Mouse (Mus musculus) forelimb bud, embryonic 11.5 days (tissue): ENCODE data around the gene Rnf214.
"Not testable (repeated sequence)": the region's sequence is repeated elsewhere in the genome, so short reads cannot be mapped to it uniquely, and the experiment has no call there.

Experiments used
- DNase-seq: peaks from one replicate; pipeline ENCODE4 v3.0.0-alpha.2; 2012; ENCODE audit warnings: low read depth, low spot score

Rnf214 gene

DNA sequence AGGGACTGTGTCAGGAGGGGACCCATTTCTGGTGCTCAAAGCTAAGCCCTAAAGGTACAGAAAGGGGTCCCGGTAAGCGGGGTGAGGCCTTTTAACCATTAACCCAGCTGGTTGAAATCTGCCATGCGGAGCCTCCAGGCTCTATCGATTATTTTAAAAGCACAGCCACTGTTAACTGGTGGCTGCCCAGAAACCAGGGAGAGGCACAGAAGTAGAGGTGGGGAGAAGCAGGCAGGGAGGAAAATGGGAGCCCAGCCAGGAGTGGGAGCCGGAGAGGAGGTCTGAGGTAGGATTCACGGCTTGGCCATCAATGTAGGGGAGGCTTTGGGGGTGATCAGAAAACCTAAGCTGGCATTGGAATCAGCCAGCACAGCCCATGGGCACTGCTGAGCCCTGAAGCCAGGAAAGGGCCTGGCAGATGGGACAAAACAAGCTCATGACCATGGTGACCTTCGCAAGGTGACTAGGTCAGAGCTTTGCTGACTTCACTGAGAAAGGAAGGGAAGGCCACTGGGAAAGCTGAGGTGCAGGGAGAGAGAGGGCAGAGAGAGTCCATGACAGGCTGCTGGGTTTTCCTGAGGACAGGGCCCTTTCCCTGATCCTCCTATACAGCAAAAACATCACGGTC is 56.1 kb downstream of the Rnf214 start:
- no peak for DNase-seq

DNA sequence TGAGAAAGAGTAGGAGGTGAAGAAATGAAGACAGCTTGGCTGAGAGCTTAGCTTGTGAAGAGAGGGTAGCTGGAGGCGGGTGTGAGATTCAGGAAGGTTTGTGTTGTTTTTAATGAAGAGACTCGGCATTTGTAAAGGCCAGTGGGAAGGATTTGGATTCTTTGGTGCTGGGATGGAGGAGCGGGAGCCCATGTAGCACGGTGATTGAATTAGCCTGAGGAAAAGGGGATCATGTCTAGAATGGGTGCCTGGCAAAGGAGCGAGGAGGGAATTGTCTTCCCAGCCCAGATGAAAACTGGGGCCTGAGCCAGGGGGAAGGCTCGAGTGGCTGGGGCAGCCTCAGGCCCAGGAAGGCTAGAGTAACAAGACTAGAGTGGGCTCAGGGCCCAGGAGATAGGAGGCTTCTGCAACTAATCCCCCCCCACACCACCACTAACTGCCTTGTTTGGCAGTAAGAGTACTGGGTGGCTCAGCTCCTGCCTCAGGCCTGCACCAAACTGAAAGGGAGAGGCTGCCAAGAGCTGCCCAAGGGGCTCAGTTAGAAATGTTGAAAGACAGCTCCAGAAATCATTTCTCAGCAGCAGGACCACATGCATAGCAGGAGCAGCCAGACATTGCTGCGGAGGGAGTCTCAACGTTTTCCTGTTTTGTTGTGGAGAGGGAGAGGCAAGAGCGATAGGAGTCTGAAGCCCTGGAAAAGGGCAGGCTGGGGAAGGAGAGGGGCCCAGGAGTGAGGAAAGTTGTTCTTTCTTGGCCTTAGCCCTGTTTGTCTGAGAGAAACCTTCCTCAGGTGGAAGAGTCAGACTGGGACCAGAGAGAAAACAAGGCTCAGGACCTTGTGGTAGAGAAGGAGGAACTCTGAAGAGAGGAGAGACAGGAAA is 56.9 kb downstream of the Rnf214 start:
- DNase-seq: no peak

DNA sequence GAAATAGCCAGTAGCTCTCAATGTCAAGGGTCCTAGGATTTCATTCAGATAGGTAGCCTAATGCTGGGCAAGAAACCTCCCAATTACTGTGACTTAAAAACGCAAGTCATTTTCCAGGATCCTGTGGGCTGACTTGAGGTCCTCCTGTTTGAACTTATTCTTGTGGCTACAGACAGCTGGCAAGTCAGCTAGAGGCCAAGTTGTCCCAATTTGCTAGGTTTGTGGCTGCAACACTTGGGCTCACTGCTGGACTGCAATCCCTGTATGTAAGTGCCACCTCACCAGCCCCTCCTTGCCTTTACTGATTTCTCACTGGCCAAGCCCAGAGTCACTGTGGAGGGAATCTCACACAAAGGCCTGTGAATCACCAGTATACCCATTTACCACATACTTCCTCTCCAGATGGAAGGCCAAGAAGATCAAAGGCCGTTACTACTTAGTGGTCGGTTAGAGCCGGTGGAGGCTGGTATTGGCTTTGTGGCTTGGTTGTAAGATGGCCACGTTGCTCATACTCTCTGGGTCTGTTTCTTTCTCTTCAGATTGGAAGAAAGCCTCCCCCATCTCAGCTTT is 59.7 kb downstream of the Rnf214 start:
- no peak for DNase-seq

DNA sequence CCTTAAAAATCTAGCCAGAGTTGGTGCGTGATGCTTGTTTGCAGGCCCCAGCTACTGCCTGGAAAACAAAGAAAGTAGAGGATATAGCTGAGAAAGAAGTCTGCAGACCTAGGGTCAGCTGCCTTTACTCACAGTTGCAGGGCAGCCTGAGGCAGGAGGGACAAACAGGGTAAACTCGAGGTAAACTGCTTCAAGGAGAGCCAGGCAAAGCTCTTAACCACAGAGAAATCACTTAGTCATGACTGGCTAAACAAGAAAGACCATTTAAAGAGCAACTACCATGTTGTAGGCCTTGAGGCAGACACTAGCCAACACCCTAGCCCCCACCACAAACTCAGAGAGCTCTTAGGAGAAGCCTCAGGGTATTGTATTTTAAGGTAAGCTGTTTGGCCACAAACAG is 60.5 kb downstream of the Rnf214 start:
- not testable (repeated sequence) for DNase-seq

DNA sequence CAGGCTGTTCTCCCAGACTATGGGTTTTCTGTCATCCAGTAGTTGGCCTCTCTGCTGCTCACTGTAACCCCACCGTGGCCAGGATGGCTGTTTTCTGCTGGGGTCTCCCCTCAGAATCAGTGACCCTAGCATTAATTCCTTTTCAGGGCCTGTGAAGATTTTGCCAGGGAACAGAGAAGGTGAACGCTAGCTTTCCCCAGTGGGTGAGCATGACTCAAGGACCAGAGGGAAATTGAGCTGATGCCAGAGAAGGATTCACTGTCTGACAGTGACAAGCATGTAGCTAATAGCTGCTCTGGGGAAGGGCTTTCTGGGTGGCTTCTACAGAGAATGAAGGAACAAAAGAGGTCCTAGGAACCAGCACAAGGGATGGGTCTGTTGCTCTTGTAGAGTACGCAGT is 61.2 kb downstream of the Rnf214 start:
- DNase-seq: no peak

DNA sequence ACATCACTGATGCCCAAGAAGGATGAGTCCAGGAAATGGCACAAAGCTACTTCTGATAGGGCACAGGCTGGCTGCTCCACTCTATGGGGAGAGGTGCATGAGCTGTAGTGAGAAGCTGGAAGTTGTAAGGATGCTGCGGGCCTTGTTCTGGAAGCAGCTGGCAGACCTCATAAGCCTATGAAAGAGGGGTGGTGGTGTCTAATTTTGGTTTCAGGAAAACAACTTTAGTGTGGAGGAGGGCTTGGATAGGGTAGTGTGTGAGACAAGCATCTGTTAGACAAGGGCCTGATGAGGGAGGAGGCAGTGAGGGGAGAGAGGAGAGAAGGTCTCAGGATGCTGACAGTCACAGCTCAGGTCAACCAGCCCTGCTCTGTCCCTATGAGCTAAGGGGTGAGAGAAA is 62.9 kb downstream of the Rnf214 start:
- no peak for DNase-seq

DNA sequence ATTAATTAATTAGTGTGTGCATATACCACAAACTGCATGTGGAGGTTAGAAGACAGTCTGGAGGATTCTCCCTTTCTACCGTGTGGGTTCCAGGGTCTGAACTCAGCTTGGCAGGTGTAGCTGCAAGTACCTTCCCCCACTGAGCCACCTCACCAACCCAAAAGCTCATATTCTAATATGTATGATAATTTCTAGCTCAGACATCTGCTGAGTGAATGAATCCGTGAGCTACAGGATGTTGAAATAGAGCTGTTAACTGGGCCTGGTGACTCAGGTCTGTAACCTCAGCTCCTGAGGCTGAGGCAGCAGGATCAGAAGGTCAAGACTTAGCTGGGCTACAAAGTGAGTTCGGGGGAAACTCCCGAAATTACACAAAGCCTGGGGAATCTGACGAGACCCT is 63.7 kb downstream of the Rnf214 start:
- DNase-seq: no peak

DNA sequence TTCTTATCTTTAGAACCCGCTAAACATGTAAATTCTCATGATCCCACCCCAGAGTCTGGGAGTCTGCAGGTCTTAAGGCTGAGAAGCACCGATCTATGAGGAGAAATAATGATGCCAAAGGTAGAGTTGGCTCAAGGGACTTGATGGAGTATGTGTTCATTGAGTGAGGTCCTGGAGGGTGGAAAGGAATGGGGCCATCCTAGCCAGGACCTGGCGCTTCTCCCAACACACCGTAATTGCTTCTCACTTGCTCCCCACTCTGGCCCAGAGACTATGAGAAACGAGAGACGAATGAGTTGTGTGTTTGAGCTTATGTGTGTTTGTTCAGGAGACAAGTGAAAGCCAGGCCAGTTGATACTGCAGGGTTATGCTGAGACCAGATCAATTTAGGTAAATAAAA is 65.3 kb downstream of the Rnf214 start:
- no peak for DNase-seq

DNA sequence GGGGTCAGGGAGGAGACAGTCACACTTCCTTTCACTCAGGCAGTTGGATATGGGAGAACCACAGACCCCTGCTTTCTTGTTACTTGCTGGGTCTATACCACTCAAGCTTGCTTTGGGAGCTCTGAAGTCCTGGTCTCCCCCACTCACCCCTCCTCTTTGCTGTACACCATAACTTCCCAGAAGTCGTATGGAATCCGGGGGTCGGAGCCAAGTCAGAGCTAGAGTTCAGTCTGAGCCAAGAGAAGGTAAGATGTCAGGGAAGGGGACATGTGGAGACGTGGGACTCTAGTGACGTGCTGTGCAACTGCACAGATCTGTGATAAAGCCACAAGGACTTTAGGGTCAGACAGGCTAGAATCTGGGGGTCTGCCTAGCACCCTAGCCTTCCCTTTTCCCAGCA is 66.4 kb downstream of the Rnf214 start:
- no peak for DNase-seq

DNA sequence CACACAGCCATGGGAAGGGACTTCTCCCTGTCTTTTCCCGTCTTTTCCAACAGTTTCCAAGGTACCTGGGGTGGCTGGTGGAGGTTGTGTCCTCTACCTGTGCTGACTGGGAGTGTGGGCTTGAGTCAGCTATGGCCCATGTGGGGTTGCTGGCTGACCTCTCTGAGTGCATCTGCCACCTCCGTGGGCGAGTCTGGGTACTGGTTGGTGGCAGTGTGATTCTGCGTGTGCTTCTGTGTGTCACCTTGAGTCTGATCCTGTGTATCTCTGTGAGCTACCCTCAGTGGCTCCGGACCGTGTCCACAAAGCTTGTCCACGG is 66.8 kb downstream of the Rnf214 start:
- no peak for DNase-seq

DNA sequence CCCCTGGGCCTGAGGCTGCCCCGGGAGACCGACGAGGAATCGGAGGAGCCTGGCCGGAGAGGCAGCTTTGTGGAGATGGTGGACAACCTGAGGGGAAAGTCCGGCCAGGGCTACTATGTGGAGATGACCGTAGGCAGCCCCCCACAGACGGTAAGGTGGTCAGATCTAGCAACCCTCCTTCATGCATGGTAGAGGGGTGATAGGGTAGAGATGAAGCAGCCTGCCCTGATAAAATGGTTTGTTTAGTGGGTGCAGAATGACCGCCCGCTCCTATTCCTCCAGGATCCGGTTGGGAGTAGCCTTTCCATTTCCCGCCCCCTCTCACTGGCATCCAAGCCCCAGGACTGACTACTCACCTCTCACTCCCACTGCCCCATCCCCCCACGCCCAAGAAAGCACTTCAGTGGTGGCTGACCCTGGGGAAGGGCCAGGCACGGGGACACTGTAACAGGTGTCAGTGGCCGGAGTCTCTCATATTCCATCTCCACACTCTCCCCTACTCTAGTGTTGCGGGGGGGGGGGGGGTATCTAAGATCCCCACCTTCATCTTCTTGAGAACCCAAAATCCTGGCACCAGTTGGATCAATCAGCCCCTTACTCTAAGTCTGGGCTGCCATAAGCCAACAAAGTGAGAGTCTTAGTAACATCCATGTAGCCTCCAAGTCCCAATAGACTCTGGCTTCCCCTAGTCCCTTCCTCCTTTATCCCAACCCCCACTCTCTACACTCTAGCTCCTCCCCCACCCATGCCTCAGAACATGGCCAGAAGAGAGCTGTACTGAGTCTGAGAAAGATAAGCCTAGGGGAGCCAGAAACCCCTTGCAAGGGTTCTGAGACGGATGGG is 67.4 kb downstream of the Rnf214 start:
- no peak for DNase-seq

DNA sequence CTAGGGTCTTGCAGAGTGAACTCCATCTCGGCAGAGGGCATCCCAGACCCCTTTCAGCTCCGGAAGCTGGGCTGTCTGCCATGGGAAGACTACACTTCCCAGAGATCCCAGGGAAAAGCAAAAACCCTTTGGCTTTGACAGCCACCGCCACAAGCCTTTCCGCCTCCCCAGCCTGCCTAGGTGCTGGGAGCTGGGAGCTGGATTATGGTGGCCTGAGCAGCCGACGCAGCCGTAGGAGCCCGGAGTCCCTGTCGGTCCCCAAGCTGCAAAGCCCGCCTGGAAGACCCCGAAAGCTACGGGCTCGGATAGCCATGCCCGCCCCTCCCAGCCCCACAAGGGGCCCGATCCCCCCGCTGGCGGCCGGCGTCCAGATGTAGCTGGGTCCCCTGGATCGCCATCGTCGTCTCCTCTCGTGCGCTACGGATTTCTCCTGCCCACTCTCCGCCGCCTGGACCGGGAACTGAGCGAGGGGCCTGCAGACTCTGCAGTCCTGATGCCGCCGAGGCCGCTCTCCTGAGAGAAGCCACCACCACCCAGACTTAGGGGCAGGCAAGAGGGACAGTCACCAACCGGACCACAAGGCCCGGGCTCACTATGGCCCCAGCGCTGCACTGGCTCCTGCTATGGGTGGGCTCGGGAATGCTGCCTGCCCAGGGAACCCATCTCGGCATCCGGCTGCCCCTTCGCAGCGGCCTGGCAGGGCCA is 68.1 kb downstream of the Rnf214 start, which contains the start of gene Bace1:
Gene Bace1, plus strand, starts transcription at position 147 of the 705 bp plus-strand sequence.
- DNase-seq: peak; percentile 84

DNA sequence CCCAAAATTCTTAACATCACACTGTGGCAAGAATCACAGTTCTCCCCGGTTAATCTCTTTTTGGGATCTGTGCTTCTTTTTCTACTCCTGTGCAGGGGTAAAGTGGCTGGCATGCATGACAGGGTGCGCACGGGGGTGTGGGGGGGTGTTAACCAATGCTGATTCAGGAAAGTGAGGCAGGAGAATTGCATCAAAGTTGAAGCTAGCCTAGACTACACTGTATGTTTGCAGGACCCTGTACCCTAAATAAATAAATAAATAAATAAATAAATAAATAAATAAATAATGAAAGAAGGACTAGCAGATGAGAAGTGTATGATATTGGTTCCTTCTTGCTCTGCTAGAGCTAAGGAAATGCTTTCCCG is 68.7 kb downstream of the Rnf214 start:
- no peak for DNase-seq

DNA sequence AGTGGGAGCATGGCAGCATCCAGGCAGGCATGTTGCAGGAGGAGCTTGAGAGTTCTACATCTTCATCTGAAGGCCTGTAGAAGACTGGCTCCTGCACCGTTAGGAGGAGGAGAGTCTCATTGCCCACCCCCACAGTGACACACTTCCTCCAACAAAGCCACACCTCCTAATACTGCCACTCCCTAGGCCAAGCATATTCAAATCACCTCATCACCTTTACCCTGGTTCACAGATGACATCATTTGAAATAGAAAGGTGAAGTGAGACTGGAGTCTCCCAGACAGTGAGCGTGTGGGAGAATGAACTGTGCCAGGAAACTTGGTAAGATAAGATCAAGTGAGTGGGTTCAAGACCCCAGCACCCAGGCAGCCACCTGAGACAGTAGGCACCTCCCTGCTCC is 73.2 kb downstream of the Rnf214 start:
- DNase-seq: no peak

DNA sequence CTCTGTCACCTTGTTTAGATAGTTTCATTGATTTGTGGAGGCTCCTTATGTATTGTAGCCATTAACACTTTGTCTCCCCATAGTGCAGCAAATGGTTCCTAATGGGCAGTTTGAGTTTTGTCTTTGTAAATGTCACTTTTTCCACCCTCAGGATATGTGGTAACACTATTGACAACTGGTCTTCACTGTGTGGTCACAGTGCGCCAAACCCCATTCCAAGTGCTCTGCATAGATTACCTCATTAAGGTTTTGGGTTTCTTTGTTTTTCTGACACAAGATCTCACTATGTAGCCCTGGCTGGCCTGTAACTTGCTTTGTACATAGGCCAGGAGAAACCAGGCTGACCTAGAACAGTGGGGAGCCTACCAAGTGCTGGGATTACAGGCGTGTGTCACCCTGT is 73.8 kb downstream of the Rnf214 start:
- DNase-seq: no peak

DNA sequence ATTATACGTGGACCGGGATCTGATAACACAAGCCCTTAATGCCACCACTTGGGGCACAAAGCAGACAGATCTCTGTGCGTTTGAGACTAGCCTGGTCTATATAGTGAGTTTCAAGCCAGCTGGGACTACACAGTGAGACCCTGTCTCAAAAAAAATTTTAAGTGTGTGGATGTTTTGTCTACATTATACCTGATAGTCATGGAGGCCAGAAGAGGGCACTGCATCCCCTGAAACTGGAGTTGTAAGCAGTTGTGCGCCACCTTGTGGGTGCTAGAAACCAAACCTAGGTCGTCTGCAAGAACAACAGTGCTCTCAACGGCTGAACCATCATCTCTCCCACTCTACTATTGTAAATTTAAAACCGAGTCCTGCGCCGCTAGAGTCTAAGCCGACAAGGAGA is 77.6 kb downstream of the Rnf214 start:
- peak; percentile 87 for DNase-seq

DNA sequence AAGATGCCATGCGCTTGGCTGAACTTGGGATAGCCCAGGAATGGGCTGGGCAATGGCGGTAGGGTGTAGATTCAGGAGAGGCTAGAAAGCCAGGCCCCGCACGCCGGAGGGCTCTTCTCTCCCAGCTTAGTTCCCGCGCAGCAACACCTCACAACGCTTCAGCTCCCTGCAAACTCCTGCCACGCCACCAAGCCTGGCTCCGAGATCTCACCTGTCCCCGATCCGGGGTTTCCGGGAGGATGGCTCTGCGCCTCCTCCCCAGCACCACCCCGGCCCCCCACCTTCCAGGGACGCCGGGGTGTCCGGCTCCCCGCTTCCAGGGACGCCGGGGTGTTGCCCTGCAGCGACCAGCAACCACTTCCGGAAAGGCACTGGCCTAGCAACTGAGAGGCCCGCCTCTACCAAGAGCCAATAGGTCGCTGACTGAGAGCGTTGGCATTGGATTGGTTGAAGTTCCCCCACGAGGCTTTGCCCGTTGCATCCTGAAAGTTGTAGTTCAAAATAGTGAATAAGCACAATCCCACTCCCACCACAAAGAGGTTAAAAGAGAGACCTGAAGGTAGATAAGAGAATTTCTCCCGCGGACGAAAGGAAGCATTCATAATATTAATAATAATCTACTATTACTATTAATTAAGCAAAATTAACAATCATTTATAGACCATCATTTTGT is 78.3 kb downstream of the Rnf214 start, which contains the start of gene Cep164:
Gene Cep164, minus strand, starts transcription at position 401 of the 673 bp plus-strand sequence.
- DNase-seq: peak; percentile 89

DNA sequence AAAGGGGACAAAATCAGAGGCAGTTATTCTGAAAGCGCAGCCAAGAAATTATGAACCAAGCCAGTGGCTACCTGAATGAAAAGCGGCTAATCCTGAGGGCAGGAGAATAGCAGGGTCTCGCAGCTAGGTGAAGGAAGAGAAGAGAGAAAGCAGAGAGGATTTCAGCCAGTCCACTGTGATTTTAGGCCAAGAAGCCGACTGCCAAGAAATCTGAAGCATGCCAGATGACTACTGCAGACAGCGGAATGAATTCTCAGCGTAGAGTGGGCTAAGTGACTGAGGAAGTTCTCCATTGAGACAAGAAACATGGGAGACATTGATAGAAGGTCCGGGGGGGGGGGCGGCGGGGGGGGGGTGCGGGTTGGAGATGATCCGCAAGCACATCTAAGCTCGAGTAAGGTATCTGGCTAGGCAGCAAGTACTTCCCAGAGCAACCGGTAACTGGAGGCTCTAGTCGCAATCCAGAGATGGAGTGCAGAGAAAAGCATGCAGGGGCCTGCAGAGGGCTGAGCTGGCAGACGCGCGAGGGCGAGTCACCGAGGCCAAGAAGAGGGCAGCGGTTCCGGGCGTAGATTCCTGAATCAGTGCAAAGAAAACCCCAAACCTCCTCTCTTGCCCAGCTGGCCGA is 78.9 kb downstream of the Rnf214 start:
- peak; percentile 37 for DNase-seq

DNA sequence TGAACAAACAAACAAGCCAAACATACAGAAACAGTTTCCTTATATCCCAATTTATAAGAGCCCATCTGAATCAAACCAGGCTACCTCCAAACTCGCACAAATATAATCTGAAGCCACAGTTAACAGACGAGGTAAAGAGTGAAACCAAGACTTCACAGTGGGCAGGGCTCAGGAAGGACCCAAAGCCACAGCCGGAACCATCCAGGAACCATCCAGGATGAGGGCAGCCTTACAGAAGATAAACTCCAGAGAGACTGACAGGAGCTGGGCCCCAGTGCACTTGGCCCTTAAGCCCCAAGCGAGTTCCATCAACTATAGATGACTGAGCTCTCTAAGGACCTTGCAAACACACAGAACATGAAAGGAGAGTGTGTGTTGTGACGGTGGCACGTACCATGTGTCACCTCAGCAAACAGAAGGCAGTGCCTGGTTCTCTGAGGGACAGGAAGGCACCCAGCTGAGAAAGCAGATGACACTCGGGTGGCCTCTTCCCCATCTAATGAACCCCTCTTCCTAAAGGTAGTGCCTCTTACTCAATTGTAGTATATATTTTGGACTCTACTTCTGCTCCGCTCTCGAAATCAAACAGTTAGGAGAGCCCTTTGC is 88.2 kb downstream of the Rnf214 start:
- no peak for DNase-seq

DNA sequence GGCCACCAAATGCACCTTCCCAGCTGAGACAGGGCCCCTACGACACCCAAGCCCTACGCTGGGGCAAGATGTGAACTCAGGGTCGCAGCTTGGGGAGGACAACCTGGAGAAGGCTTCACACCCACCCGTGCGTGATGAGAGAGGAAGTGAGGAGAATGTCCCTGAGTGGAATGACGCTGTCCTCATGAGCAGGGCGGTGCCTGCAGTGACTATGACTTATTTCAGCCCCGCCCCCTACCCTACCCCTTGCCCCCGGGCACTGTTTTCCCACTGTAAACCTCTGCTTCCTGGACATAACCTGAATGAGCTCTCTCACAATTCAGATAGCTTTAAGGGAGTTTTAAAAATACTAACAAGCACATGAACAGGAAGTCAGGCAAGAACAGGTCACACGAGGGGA is 91.2 kb downstream of the Rnf214 start:
- DNase-seq: no peak
